Mouse (Mus musculus): ENCODE data around the gene Ntrk2.

GRCm38 (mm10) chr13:58807629-58808363 lies 1.4 kb downstream of the Ntrk2 start:
- TF ChIP-seq POLR2A (IDR thresholded peaks at IDR 0.05; ENCODE audit: insufficient read depth, low read depth, low read length) (peak; percentile 93), CTCF (IDR thresholded peaks at IDR 0.05; ENCODE audit: insufficient read depth, low read depth, low read length) (no peak)

All from olfactory bulb, adult 2 months (tissue).